In the genomic region with DNA sequence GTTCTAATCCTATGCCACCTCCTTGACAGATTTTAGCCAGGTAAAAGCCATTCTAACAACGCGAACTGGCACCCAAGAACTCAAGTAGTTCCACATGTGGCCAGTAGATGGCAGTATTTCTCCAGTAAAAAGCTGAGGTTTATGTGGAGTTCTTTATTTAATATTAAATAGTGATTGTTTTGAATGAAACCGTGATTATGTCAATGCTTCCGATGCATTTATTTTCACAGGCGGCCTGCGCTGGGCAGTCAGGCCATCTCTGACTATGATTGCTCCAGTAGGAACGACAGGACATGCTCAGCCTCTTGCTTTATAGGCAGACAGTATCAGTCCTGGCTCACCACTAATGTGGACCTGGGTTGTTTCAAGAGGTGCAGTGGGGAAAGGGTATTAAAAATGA, we compare ENCODE assay signal across 8 mouse cellular contexts. TPM values are rescaled to one million over a fixed set of nuclear protein-coding genes. Genes with fewer than 3 reads are reported as not detected.
DNase-seq lines count a peak whose midpoint lies in the region; ATAC-seq lines count a peak whose summit lies in the region.

No protein-coding gene starts in this region.

- H3K4me3 ChIP-seq in heart, embryonic 15.5 days: no peak overlapping the region

- no peaks in the 10 kb centered on the region for H3K9me3 ChIP-seq in heart, embryonic 15.5 days (replicated peaks)

- peak overlapping the region; percentile 53 for H3K4me2 ChIP-seq in heart, embryonic 15.5 days

- peak; percentile 21 for DNase-seq in cerebellum, adult 11 months
- no peak for DNase-seq in cerebellum, adult 9-11 months
- DNase-seq in A20 (ENCODE audit: low read depth, low spot score): peak; percentile 40
- DNase-seq in cerebellum, postnatal 10 days: peak; percentile 69 to 81
- DNase-seq in kidney, postnatal 10 days: peak; percentile 65
- DNase-seq in thymus, postnatal 25 days: peak; percentile 40

- H3K27me3 ChIP-seq in heart, embryonic 15.5 days: no peaks in the 10 kb centered on the region

- no peak overlapping the region for H3K27ac ChIP-seq in heart, embryonic 15.5 days

- H3K9ac ChIP-seq in heart, embryonic 15.5 days: no peak overlapping the region

- peaks cover 17% of the 10 kb centered on the region for H3K4me1 ChIP-seq in heart, embryonic 15.5 days (replicated peaks)

- ATAC-seq in heart, embryonic 15.5 days (replicated peaks; ENCODE audit: insufficient number of reproducible peaks, insufficient read depth, low FRiP score, low read depth): no peak
- ATAC-seq in megakaryocyte progenitor cell, adult 5-6 weeks (replicated peaks; ENCODE audit: poor library complexity): peak; percentile 62

- no peaks in the 10 kb centered on the region for H3K36me3 ChIP-seq in heart, embryonic 15.5 days

- 3% methylated on average over 7 of the region's 7 CpGs for whole genome bisulfite sequencing in heart, embryonic 15.5 days

RNA-seq across cellular contexts. Expression of a gene that starts 5.6 kb away (rescaled TPM):
- polyA plus RNA-seq in heart, embryonic 15.5 days (2015; fragmentation: Nextera tagmentation; extraction: Ambion mirVana): 0.55 and 1.3 TPM in 2 replicates
- total RNA-seq in megakaryocyte progenitor cell, adult 5-6 weeks (2015): not detected in 2 replicates
- not detected in 2 replicates for total RNA-seq in megakaryocyte progenitor cell, adult 5-6 weeks (2017)
